Mouse (Mus musculus) lung, embryonic 15.5 days (tissue): ENCODE measurements around the gene Enoph1. TPM values are rescaled to one million over a fixed set of nuclear protein-coding genes. Genes with fewer than 3 reads are reported as not detected.

Experiments
- ATAC-seq: fragments of 200-750 bp; cut with Nextera tagmentation; 2 replicates; pipeline ENCODE4 v1.8.0; 2017; ENCODE audit warnings: moderate number of reproducible peaks, borderline replicate concordance; ENCODE audit not compliant: low FRiP score, low TSS enrichment; ENCODE audit errors: extremely low read depth
- H3K27ac ChIP-seq: fragments of 300-500 bp; sonication (generic); 2 replicates; pipeline ENCODE4 v1.5.1; 2015; ENCODE audit warnings: moderate library complexity, mild to moderate bottlenecking, inconsistent platforms
- H3K27me3 ChIP-seq: fragments of 300-500 bp; sonication (generic); 2 replicates; pipeline ENCODE4 v1.6.1; 2015; ENCODE audit warnings: inconsistent platforms
- H3K36me3 ChIP-seq: fragments of 300-500 bp; sonication (generic); 2 replicates; pipeline ENCODE4 v1.6.1; 2015; ENCODE audit warnings: inconsistent platforms
- H3K4me1 ChIP-seq: fragments of 300-500 bp; sonication (generic); 2 replicates; pipeline ENCODE4 v1.6.1; 2015; ENCODE audit warnings: inconsistent platforms
- H3K4me2 ChIP-seq: fragments of 300-500 bp; sonication (generic); 2 replicates; pipeline ENCODE4 v1.6.1; 2015; ENCODE audit warnings: inconsistent platforms, mild to moderate bottlenecking, moderate library complexity
- H3K4me3 ChIP-seq: fragments of 300-500 bp; sonication (generic); 2 replicates; pipeline ENCODE4 v1.5.1; 2015; ENCODE audit warnings: mild to moderate bottlenecking, inconsistent platforms
- H3K9ac ChIP-seq: fragments of 300-500 bp; sonication (generic); 2 replicates; pipeline ENCODE4 v1.6.1; 2015; ENCODE audit warnings: inconsistent platforms
- H3K9me3 ChIP-seq: fragments of 300-500 bp; sonication (generic); 2 replicates; pipeline ENCODE4 v1.6.1; 2016; ENCODE audit warnings: inconsistent platforms
- WGBS: fragments of 180-500 bp; shearing (Covaris S2); methylation state at CpG from one replicate; pipeline ENCODE4 v1.1.7; 2015; 5-methylcytosine and 5-hydroxymethylcytosine counted together
- polyA plus RNA-seq: library from polyadenylated mRNA; unstranded; fragments of >200 nt; fragmentation: Nextera tagmentation; extraction: Ambion mirVana; gene quantifications from 2 replicates; pipeline ENCODE4 v1.2.1, GENCODE M21; 2015

The Enoph1 gene
- polyA plus RNA-seq, 1 experiment from 2014 or later = 48.4 TPM

DNA sequence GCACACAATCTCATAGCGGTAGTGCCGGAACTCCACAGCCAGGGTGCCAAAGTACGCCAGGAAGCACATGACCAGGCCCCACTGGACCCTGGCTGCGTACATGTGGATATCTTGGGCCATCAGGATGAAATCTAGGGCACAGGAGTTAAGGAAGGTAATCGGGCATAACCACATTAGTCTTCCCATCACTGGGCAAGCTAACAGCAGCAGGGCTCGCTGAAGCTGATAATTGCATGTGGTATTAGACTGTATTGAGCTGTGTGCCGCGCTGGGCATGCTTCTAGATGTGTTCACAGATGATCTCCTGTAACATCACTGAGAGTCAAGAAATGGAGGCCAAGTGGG, 40.1 kb downstream of the Enoph1 start:
- H3K9me3 ChIP-seq = no peaks in the 10 kb centered on the region
- H3K9ac ChIP-seq = no peak overlapping the region
- H3K36me3 ChIP-seq = no peaks in the 10 kb centered on the region
- peak overlapping the region; percentile 60 for H3K4me2 ChIP-seq
- H3K27me3 ChIP-seq = no peaks in the 10 kb centered on the region
- WGBS = 76% methylated on average over 8 of the region's 8 CpGs
- no peak for ATAC-seq
- no peak overlapping the region for H3K4me3 ChIP-seq
- no peak overlapping the region for H3K27ac ChIP-seq
- H3K4me1 ChIP-seq = peaks cover 15% of the 10 kb centered on the region

- ATAC-seq = no peak
- Histone ChIP-seq H3K27ac (no peak overlapping the region), H3K4me1 (peaks cover 24% of the 10 kb centered on the region), H3K9ac (no peak overlapping the region), H3K4me3 (no peak overlapping the region), H3K36me3 (no peaks in the 10 kb centered on the region), H3K27me3 (no peaks in the 10 kb centered on the region), H3K4me2 (no peak overlapping the region), H3K9me3 (no peaks in the 10 kb centered on the region)
- WGBS = 78% methylated on average over 4 of the region's 4 CpGs
Observed at GRCm38 (mm10) chr5:100082006-100082405, 42.2 kb downstream of the Enoph1 start.

DNA sequence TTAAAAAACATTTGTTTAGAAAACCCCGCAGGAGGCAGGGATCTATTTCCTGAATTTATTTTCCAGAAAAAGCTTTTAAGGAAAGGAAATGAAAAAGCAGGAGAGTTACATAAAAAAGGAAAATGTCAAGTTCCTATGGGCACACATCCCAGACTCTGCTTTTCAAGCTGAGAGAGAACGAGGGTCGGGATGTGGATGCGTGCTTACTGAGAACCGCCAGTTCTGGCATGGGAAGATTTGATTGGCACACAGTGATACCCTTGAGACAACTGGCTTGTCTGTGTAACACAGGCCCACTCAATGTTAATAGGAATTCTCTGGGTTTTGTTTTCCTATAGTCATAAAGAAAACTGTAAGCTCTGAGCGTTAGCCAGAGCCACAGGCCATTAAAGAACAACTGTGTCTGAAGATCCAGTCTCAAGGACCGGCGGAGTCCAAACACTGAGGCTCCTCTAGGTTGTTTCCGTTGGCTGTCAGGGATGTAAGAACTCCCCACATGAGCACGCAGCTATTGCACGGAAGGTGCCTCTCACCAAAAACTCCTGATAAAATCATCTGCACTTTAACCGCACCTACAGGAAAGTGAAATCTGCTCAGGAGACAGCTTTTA, 44.3 kb downstream of the Enoph1 start:
- H3K4me1 ChIP-seq = peaks cover 19% of the 10 kb centered on the region
- no peak overlapping the region for H3K4me2 ChIP-seq
- H3K27ac ChIP-seq = peak overlapping the region; percentile 51
- no peaks in the 10 kb centered on the region for H3K9me3 ChIP-seq
- 51% methylated on average over 12 of the region's 12 CpGs for WGBS
- ATAC-seq = no peak
- H3K4me3 ChIP-seq = no peak overlapping the region
- H3K36me3 ChIP-seq = no peaks in the 10 kb centered on the region
- H3K27me3 ChIP-seq = no peaks in the 10 kb centered on the region
- H3K9ac ChIP-seq = no peak overlapping the region

DNA sequence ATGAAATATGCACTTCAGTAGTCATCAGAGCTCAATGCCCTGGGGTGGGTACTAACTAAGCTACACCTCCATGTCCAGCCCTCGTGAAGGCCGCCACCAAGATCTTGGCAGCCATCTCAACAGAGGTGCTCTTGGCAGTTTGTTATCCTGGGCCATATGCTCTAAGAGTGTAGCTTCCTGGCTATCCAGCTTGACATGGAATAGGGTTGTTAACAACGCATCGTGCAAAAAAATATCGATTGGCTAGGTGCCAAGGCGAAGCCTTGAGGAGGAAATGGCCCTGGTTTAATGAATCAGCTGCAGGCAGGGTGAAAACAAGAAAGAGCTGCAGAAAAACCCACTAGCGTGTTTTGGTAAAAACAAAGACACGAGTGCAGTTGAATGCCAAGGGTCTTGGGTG, 45.3 kb downstream of the Enoph1 start:
- Histone ChIP-seq H3K36me3 (no peaks in the 10 kb centered on the region), H3K27me3 (no peaks in the 10 kb centered on the region), H3K9ac (no peak overlapping the region), H3K9me3 (no peaks in the 10 kb centered on the region), H3K4me3 (no peak overlapping the region), H3K27ac (no peak overlapping the region), H3K4me1 (peaks cover 16% of the 10 kb centered on the region), H3K4me2 (no peak overlapping the region)
- 35% methylated on average over 8 of the region's 8 CpGs for WGBS
- ATAC-seq = 0 out of 2 replicates have a peak, but pooled peaks have one; percentile 23

DNA sequence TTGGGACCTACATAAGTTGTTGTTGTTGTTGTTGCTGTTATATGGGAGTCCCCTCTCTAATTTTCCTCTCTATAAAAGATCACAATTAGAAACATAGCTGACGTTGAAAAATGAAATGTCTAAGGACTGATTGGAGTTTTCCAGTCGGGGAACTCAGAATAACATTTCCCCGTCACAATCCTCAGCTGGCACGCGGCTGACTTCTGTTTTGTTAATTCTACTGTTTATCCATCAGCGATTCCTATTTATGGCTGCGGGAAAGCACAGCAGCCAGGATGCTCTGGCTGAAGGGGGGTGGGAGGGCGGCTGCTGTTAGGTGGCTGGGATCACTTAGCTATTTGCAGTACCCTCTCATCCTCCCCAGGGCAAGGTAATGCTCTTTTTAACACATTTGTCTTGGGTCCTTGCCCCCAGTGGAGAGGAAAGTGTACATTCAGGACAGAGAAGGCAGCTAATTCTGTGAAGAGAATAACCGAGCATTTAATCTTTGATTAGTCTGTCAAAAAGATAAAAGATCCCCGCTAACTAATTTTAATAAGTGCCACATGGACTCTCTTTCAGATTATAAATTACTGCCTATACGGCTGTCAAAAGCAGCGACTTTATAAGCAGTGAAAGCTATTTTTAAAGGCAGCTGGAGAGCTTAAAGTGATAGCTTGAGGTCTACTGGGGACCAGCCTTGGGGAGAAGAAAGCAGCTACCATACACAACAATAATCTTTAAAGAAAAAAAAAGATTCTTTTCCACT, 50.9 kb downstream of the Enoph1 start:
- Histone ChIP-seq H3K36me3 (no peaks in the 10 kb centered on the region), H3K4me3 (no peak overlapping the region), H3K9ac (no peak overlapping the region), H3K27ac (no peak overlapping the region), H3K27me3 (no peaks in the 10 kb centered on the region), H3K4me2 (peak overlapping the region; percentile 4; the same call in 1 of the 2 replicates), H3K9me3 (no peaks in the 10 kb centered on the region), H3K4me1 (peaks cover 13% of the 10 kb centered on the region)
- ATAC-seq = peak; percentile 24; the same call in 1 of the 2 replicates
- 29% methylated on average over 12 of the region's 12 CpGs for WGBS

DNA sequence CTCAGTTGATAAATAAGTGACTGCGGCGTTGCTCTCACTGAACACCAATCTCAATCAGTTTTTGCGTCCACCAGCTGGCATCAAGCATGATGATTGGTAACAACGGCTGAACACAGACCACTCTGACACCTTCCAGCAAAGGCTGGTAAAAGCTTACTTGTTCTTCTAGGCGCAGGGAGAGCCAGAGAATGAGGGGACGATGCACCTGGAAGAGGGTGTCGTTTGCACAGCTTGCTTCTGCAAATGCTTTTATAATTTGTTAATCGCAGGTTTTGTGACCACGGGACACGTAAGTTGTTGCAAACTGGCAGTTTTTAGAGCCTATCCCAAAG, 51.4 kb downstream of the Enoph1 start:
- Histone ChIP-seq H3K27me3 (no peaks in the 10 kb centered on the region), H3K9me3 (no peaks in the 10 kb centered on the region), H3K9ac (no peak overlapping the region), H3K4me3 (no peak overlapping the region), H3K36me3 (no peaks in the 10 kb centered on the region), H3K4me2 (peak overlapping the region; percentile 12; the same call in 1 of the 2 replicates), H3K4me1 (peaks cover 11% of the 10 kb centered on the region), H3K27ac (no peak overlapping the region)
- 34% methylated on average over 10 of the region's 10 CpGs for WGBS
- ATAC-seq = no peak

GRCm38 (mm10) chr5:100091602-100092001, 51.8 kb downstream of the Enoph1 start:
- no peak overlapping the region for H3K9ac ChIP-seq
- H3K4me3 ChIP-seq = no peak overlapping the region
- no peak overlapping the region for H3K27ac ChIP-seq
- no peaks in the 10 kb centered on the region for H3K9me3 ChIP-seq
- WGBS = 17% methylated on average over 17 of the region's 17 CpGs
- H3K27me3 ChIP-seq = no peaks in the 10 kb centered on the region
- no peaks in the 10 kb centered on the region for H3K36me3 ChIP-seq
- peaks cover 11% of the 10 kb centered on the region for H3K4me1 ChIP-seq
- H3K4me2 ChIP-seq = peak overlapping the region; percentile 12; the same call in 1 of the 2 replicates
- ATAC-seq = peak; percentile 55; the same call in 1 of the 2 replicates

- no peak for ATAC-seq
- H3K36me3 ChIP-seq = no peaks in the 10 kb centered on the region
- H3K4me3 ChIP-seq = no peak overlapping the region
- no peak overlapping the region for H3K4me2 ChIP-seq
- no peak overlapping the region for H3K9ac ChIP-seq
- no peak overlapping the region for H3K27ac ChIP-seq
- H3K9me3 ChIP-seq = no peaks in the 10 kb centered on the region
- H3K4me1 ChIP-seq = no peaks in the 10 kb centered on the region
- 57% methylated on average over 5 of the region's 5 CpGs for WGBS
- no peaks in the 10 kb centered on the region for H3K27me3 ChIP-seq
Observed at GRCm38 (mm10) chr5:100096955-100097354, 57.2 kb downstream of the Enoph1 start.

GRCm38 (mm10) chr5:100097967-100098366, 58.2 kb downstream of the Enoph1 start:
- H3K36me3 ChIP-seq = no peaks in the 10 kb centered on the region
- H3K4me3 ChIP-seq = no peak overlapping the region
- no peak overlapping the region for H3K9ac ChIP-seq
- no peak for ATAC-seq
- H3K4me2 ChIP-seq = no peak overlapping the region
- 88% methylated on average over 4 of the region's 4 CpGs for WGBS
- no peaks in the 10 kb centered on the region for H3K4me1 ChIP-seq
- no peaks in the 10 kb centered on the region for H3K27me3 ChIP-seq
- H3K9me3 ChIP-seq = no peaks in the 10 kb centered on the region
- no peak overlapping the region for H3K27ac ChIP-seq

DNA sequence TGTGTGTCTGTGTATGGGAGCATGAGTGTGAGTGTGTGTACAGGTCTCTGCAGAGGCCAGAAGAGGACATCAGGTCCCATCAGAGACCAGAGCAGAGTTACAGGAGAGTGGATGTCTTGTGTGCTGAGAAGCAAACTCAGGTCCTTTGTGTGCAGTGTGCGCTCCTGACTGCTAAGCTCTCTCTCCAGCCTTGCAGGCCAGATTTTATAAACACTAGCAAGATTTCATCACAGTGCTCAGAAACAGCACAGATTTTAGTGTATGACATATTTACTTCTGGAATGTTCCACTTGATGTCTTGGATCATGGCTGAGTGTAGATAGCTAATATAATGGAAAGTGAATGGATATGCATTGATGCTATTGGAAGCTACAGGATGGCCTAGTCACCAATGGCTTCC, 62.6 kb downstream of the Enoph1 start:
- 56% methylated on average over 1 of the region's 1 CpGs for WGBS
- no peak overlapping the region for H3K27ac ChIP-seq

GRCm38 (mm10) chr5:100108866-100109265, 69.1 kb downstream of the Enoph1 start:
- H3K27ac ChIP-seq = peak overlapping the region; percentile 58

More for the DNA sequence above, 62.6 kb downstream of the Enoph1 start:
- Histone ChIP-seq H3K27me3 (no peaks in the 10 kb centered on the region; the same call in 1 of the 2 replicates), H3K4me2 (no peak overlapping the region), H3K4me1 (no peaks in the 10 kb centered on the region), H3K4me3 (no peak overlapping the region), H3K9me3 (no peaks in the 10 kb centered on the region), H3K36me3 (no peaks in the 10 kb centered on the region), H3K9ac (no peak overlapping the region)
- ATAC-seq = no peak

DNA sequence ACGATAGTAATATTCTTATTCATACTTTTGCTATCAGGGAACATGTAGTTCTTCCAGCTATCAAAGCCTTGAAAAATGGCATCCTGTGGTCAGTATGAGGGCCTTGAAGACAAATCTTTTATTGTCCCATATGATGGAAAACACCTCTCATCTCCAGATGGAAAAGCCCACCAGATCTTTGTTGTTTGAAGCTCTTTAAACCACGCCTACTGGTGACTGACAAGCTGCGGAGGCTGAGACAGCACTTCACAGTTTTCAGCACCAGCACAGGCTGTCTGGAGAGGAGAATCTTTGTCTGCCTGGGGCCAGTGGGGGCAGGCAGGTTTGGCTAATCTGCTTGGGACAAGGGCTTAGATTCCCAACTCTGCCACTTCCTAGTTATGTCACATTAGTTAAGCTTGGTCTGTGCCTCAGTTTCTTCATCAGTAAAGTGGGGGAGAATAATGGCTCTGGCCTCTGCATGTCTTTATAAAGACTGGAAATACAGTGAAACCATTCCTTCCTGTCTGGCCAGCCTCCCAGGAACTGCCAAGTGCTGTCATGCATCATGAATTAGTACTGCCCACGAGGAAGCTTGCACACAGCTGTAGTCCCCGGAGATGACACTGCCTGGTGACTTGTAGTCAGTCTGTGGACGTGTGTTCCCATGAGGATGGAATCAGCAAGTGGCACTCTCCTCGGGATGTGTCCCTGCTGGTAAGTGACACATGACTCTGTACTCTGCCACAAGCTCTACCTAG, 69.9 kb downstream of the Enoph1 start:
- Histone ChIP-seq H3K9ac (no peak overlapping the region), H3K27ac (peak overlapping the region; percentile 58), H3K9me3 (no peaks in the 10 kb centered on the region), H3K36me3 (no peaks in the 10 kb centered on the region), H3K4me1 (peaks cover 12% of the 10 kb centered on the region), H3K27me3 (no peaks in the 10 kb centered on the region; the same call in 1 of the 2 replicates), H3K4me3 (no peak overlapping the region), H3K4me2 (no peak overlapping the region)
- WGBS = 34% methylated on average over 7 of the region's 7 CpGs
- ATAC-seq = peak; percentile 61; the same call in 1 of the 2 replicates

More at GRCm38 (mm10) chr5:100108866-100109265, 69.1 kb downstream of the Enoph1 start:
- no peak overlapping the region for H3K4me3 ChIP-seq
- peak; percentile 88 for ATAC-seq
- H3K9ac ChIP-seq = no peak overlapping the region
- H3K9me3 ChIP-seq = no peaks in the 10 kb centered on the region
- H3K4me2 ChIP-seq = no peak overlapping the region
- 49% methylated on average over 9 of the region's 9 CpGs for WGBS
- H3K36me3 ChIP-seq = no peaks in the 10 kb centered on the region
- H3K4me1 ChIP-seq = peaks cover 12% of the 10 kb centered on the region
- H3K27me3 ChIP-seq = no peaks in the 10 kb centered on the region; the same call in 1 of the 2 replicates
